Mouse (Mus musculus) layer of hippocampus, postnatal 14 days (tissue): Measurements from ENCODE around the gene Psmb7. TPM values are rescaled to one million over a fixed set of nuclear protein-coding genes. Genes with fewer than 3 reads are reported as not detected.

Experiments
- DNase-seq, 2 experiments: peaks; one replicate each; pipeline ENCODE4 v3.0.0; 2021 to 2022; ENCODE audit warnings: low spot score in 2 of 2, mixed read lengths in 1 of 2
- total RNA-seq, 2 experiments: library from RNA; stranded (reverse); gene quantifications; 2 replicates each; pipeline ENCODE4 v1.2.3; 2021

The Psmb7 gene
- total RNA-seq, 2 experiments from 2014 or later, result 237 to 245 TPM

DNA sequence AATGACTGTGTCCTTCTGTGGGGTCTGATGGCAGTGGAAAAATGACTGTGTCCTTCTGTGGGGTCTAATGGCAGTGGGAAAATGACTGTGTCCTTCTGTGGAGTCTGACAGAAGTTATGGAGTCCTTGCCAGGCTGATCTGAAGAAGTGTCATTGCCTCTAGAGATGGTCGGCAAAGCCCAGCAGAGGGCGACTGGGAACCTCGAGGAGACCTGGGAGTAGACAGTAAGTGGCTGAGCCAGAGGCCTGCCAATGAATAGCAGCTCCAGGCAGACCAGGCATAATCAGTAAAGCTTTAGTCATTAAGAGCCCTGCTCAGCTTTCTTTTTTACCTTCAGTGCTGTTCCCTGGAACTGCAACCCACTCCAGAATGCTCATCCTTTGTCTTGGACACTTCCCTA, 2.0 kb upstream of the Psmb7 start:
- DNase-seq, result peak; percentile 65 to 80

DNA sequence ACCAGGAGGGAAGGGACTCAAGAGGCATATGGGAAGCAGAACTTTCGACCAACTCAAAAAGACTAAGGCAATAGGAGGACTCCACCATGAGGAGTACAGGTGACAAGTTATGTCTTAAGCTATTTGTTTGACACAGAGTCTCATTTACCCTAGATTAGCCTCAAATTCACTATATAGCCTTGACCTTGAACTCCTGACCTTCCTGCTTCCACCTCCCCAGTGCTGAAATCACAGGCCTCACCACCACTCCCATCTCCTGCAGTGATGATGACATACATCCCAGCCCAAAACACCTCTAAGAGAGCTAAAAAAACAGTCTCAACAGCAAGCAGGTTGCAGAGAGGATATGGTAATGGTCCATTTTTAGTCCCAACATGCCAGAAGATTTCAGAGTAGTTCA, 2.1 kb downstream of the Psmb7 start:
- DNase-seq, result no peak

DNA sequence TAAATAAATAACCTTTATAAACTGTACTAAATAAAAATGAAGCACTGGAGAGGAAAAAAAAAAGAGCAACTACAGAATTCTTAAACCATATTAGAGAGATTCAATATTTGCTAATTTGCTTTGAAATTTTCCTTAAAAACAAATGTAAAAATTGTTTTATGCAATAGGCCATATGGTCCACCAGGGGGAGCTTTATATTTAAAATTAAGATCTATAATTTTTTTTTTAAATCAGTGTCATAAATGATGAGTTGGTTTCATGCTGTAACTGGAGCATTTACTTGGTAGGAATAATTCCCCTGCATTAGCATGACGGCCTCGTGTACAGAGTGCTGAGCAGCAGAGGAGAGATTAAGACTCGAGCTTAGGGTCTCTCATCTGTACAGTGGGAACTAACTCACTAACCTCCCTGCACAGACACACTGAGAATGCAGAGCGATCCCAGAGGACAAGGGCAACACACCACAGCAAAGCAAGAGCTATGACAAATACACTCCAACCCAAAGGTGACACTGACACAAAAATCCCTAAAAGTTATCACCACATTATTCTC, 6.1 kb downstream of the Psmb7 start:
- no peak for DNase-seq

DNA sequence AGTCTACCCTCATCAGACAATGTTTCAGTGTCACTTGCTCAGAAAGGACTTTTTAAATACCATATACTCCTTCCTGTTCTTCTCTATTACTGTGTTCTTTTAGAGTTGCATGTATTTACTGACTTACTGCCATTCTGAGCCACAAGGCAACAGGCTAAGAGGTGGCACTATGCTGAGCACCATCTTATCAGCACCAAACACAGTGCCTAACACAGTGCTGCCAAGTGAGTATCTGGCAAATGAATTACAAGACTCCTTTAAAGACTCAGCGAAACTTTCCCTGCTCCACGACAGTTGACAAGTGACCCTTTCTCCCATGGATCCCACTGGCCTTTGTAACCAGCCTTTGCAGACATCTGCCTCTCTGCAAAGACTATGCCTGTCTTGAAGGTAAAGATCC, 13.3 kb downstream of the Psmb7 start:
- no peak for DNase-seq

DNA sequence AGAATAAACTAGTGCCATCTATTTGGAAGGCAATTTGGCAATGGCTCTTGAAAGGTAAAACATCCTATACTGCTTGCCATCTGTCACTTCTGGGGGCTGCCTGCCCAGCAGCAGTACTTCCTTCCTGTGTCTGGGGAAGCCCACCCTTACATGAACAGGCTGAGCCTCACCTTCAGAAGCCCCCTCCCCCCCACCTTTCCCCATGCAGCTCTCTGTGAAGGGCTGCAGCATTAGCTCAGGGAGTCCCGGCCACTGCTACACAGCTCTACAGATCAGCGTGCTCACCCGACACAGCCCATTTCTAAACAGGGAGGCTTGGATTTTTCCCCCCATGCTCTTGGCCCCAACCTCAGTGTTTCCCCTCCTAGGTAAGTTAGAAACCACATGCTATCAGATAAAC, 14.4 kb downstream of the Psmb7 start:
- DNase-seq, result no peak

DNA sequence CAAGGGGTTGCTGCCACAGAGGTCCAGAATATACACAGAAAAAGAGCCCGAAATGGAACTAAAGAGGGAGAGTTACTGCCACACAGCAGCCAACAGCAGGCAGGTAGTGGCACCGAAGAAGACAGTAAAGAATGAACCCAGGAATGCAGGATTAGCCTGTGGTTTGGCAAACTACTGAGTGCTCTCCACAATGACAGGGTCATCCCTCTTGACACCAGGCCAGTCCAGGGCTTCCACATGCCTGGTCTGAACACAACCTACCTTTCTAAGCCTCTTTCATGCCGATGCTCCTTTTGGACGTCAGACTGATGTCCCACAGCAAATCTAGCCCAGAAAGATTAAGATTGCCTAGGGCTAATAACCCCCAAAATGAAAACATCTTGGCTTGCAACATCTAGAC, 15.1 kb downstream of the Psmb7 start:
- no peak for DNase-seq

DNA sequence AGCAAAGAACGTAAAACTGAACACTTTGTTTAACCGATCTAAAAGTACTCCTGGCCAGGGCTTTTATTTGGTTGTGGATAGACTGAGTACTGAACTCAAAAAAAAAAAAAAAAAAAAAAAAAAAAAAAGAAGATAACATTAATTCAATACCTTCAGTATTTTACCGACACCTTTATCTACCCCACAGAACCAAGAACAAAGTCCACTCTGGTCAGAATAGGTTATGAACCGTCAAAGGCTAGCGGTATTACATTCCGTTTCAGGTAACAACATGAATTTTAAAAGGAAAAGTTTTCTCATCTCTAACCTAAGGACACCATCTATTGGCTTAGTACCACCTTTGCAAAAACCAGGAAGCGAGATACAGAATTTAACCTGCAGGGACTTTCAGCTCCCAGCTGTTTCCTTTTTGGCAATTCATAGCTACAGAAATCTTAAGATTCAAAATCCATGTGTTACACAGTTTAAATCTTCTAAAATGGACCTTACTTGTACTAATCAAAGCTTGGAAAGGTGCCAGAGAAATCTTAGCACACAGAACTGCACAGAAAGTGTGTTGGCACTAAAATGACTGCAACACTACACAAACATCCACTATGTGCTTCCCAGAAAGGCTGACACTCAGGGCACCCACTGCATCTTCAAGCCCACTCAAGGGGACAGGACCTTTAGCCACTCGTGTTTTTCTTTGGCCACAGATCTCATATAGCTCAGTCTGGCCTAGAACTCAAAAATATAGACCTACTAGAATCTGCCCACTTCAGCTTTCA, 19.9 kb downstream of the Psmb7 start:
- no peak for DNase-seq

DNA sequence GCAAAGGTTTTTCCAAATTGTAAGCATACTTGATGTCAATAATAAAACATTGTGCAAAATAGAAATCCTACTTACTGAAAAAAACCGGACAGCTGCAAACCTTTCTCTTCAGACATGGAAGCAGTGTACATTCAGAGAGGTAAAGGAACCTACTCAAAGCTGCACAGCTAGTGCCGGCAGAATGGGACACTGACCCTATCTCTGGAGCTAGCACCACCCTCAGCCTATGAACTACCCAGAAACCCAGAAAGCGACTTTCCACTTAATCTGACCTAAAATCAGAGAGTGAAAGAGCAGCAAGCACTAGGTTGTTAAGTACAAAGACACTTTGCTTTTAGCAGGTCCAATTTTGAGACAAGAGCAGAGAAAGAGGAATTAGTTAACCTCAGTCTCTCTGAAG, 20.5 kb downstream of the Psmb7 start:
- DNase-seq, result no peak

DNA sequence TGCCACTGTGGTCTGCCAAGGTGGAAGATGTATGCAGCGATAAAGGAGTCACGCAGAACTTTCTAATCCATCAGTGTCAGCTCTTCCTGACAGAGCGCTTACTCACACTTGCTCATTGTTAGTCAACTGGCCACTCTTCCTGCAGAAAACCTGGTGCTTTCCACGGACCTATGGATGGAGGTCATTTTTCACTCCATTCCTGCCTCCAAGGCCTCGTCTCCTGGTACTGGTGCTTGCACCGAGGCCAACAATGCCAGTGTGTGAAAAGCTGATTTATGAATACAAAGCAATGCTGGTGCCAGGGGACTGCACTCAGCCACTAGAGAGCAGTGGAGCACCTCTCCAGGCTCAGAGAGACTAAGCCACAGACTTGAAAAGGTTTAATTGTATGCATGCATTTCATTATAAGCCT, 22.3 kb downstream of the Psmb7 start:
- DNase-seq, result peak in 1 of 2 experiments; percentile 67

DNA sequence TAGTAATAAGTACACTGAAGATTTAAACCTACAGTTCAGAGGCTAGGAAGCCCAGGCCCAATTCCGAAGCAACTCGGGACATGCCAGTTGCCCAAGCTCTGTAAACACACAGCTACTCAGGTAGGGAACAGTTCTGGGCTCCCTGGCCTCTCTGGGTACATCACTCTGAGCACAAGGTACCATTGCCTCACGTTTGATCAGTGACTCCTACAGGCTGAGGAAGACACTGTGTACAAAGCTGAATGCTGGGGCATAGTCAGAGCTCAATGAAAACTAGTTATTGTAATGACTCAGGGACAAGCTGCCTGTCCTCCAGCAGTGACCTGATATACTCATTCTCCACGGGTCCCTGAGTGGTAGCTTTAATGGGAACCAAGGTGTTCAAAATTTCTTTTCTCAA, 22.8 kb downstream of the Psmb7 start:
- DNase-seq, result no peak

DNA sequence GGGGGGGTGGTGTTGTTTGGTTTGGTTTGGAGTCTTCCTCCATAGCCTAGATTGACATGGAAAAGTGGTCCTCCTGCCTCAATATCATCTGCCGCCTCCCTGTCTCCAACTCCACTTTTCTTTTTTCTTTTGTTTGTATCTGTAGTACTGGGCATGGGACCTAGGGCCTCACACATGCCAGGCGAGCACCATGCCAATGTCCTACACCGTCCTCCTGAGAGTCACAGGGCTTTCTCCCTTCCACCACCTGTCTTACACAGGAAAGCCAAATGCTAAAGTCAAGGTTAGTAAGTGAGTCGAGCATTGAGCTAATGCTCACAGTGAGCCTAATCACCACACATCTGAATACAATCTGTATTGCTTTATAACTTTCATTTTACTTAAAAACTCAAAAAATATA, 24.1 kb downstream of the Psmb7 start:
- no peak for DNase-seq

DNA sequence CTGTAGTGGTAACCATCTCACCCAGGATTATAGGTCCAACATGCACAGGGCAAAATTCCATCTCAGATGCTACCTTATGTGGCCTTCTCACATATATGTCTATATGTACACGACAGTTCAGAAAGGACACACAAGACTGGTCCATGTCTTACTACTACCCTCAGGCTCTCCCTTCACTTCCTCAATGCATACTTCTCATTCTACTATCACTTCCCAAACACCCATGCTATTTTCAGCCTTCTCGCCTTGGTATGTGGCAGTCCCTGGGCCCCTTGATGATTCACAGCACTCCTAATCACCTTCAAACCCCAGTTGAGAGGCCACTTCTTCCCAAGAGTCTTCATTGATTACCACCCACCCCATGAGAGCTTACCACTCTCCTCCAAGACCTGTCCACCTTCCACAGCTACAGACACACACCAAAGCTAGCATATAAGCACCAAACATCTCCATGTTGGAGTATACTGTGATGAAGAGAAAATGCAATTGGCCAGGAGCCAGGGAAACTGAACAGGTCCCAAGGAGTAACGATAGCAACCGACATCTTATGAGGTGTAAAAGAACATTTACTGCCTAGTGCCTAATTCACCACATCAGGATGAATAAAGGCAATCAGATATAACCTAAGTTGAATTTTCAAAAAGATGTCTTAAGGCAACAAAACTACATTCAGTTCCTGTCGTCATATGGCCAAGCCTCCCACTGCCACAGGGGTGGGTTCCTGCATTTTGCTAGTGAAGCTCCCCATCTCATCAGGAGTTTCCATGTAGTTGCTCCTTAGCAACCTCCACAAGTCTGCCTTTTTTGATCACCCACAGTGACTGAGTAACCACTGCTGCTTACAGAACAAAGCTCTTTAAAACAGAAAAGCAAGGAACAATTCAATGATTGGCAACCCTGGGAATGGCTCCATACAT, 26.7 kb downstream of the Psmb7 start:
- no peak for DNase-seq

DNA sequence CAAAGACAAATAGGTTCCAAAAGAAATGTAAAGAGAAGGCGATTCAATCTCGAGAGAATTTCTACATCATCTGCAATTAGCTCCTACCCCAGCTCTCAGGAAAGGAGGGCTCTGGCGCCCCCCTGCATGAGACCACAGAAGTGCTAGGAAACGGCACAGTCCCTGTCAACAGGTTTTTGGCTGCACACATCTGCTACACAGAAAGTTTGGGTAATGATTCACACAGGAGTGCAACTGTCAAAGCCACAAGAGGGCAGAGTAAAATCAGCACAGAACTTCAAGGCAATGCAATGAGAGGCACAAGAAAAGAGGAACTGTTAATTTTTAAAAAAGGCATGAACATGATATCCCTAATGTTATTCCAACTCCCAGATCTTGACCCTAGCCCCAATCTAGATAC, 27.8 kb downstream of the Psmb7 start:
- peak in 1 of 2 experiments; percentile 43 for DNase-seq

DNA sequence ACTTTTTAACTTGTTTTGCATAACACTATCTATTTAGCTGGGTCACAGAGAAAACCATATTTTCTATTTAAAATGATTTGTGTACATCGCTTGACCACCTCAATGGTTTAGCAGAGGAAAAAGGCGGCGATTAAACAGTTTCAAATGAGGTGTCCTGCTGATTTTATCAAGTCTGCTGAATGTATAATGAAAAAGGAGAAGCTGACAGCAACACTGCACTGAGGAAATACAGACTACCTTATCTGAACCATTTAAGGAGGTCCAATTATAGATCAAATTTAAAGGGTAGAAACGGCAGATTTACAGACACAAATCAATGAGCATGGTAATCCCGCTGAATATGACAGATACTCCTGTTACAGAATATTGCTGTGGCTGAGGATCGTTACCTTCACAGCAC, 29.4 kb downstream of the Psmb7 start:
- DNase-seq, result no peak

DNA sequence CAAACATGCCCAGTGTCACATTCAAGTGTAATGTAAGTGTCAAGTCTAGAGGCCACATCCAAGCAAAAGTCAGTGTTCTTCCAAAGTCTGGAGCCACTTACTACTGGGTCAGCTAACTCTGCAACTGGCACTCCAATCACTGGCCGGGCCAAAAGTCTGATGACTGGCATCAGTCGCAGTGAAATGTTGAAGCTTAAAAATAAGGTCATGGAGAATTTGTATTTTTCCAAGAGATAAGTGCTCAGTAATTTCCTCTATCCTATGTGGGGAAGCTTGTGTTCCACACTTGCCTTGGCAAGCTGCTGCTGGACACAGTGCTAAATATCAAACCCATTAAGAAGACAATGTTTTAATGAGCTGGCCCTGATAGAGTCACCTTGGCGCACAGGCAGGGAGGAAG, 30.3 kb downstream of the Psmb7 start:
- no peak for DNase-seq

DNA sequence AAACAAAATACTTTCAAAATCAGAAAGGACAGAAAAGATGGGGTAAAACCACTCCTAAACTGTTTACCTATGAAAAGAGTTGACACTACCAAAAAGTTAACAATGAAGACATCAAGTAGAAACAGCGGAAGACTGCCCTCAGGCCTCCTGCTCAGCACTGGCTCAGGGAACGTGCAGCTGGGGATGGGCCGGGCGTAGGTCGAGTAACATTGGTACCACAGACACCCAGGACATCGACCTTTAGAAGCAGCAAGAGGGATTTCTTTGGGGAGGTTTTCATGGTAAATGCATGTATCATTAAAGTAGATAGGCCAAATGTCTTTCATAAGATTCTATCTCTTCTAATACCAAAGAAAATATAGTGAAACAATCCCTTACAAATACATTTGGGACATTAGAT, 31.3 kb downstream of the Psmb7 start:
- DNase-seq, result no peak

DNA sequence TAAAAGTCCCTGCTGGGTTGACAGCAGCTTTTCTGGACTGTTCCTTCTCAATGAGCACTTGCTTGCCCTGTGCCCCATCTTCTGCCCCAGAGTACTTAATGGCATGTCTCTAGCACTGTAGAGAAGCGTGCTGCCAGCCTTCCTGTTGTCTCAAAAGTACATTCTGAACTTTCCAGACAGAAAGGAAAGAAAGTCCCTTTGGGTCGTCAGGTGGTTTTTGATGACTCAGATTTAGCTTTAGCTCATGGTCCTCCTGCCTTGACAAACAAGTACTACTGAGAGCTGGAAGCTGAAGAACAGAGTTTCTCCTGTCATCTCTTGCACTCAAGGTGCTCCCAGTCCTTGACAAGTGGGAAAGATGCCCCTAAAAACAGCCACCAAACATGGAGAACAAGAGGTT, 33.7 kb downstream of the Psmb7 start:
- no peak for DNase-seq

DNA sequence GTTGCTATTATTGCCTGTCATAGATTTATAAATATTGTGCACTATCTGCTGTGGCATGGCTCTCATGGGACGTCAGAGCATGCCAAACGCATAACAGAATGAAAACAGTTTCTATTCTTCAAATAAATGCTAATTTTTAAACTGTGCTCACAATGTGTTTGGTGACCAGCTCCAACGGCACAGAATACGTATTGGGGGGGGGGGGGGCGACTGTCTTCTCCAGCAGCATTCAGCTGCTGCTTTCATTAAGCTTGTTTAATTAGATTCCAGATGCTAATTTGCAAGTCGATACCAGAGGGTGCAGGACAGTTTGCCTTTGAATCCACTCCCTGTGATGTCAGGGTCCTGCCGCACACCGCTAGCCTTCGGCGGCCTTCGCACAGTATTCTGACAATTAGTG, 34.6 kb downstream of the Psmb7 start:
- no peak for DNase-seq

DNA sequence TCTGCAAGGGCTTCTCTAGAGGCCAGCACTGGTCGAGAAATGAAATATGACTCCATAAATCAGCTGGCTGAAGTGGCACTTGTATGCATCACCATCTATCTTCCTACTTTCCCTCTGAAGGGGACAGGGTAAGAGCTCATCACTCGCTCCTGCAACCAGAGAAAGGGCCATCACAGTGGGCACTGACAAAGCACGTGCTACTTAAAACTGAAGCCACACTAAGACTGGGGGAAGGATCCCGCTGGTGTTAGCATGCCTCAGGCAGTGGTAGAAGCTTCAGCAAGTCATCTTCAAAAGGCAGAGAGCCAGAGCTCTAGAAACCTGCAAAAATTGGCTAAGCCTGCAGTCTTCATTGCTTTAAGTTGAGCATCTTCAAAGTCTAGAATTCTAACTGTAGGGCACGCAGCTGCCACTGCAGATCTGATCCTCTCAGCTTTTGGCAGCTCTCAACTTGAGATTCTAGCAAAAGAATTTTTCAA, 35.0 kb downstream of the Psmb7 start:
- DNase-seq, result no peak

DNA sequence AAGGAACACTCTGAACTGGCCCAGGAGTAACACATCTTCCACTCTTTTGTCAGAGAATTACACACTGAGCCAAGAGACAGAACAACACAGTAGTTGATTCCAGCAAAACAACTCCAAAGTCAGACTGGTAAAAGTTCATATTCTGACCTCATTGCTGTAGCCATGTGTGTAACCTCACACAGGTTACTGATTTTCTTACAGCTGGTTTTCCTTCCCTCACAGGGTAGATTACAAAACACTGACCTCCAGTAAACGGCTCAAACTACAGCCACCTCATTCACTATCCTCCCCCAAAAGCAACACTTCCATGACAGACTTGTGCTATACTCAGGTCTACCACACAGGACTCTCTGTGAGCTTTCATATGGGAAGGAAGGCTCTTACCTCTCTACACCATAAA, 36.2 kb downstream of the Psmb7 start:
- no peak for DNase-seq

DNA sequence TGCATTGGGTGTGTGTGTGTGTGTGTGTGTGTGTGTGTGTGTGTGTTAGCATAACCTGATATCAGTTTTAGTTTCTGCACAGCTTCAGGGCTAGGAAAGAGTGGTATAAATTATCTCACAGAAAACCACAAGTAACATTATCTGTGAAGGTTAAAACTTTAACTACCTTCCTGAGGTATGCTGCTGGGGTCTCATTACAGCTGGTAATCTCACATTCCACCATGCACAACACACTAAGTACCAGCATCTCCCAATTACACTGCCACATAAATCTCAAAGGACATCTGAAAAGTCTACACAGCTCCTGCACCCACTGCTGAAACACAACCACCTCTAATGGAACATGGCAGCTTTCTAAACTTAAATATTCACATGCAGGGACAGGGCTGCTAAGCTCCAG, 43.0 kb downstream of the Psmb7 start:
- no peak for DNase-seq

DNA sequence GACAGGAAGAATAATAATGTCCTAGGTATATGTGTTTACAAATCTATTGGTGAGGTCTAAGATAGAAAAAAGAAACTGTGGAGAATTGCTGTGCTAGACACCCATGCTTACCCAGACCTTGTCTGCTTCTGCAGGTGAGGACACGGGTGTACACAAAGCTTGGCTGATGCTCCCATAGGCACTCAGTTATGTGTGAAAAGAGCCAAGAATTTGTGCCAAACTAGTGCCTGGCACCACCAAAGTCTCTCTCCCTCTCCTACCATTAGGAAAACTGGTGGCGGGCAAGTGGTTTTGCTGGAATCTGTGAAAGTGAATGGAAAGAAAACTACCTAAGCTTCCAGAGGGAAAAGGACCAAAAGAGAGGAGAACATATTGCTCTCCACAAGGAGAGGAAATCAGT, 45.5 kb downstream of the Psmb7 start:
- no peak for DNase-seq
